Mouse (Mus musculus) cerebellum, adult 2 months (tissue): ENCODE results near the gene Dst. TPM values are rescaled to one million over a fixed set of nuclear protein-coding genes. Genes with fewer than 3 reads are reported as not detected.

ENCODE experiments used
- DNase-seq, 2 experiments: peaks; one replicate each; pipeline ENCODE4 v3.0.0; 2021
- H3K27ac ChIP-seq: fragments of 200-500 bp; 2 replicates; pipeline ENCODE4 v1.5.1; 2012; ENCODE audit warnings: low read length, control low read depth, inconsistent platforms; ENCODE audit not compliant: insufficient read depth
- H3K27me3 ChIP-seq: fragments of 200-500 bp; 2 replicates; pipeline ENCODE4 v1.6.1; 2012; ENCODE audit warnings: inconsistent platforms, mild to moderate bottlenecking, low read length, moderate library complexity; ENCODE audit not compliant: control insufficient read depth, insufficient read depth
- H3K4me1 ChIP-seq: fragments of 200-500 bp; 2 replicates; pipeline ENCODE4 v1.6.1; 2011; ENCODE audit warnings: low read length; ENCODE audit not compliant: control insufficient read depth, insufficient read depth
- H3K4me3 ChIP-seq: fragments of 200-500 bp; replicated peaks from 2 replicates; pipeline ENCODE3; 2011; ENCODE audit warnings: mild to moderate bottlenecking, low read depth, low read length, control low read depth; ENCODE audit not compliant: insufficient read depth
- CTCF ChIP-seq: fragments of 200-500 bp; IDR thresholded peaks from 2 replicates; pipeline ENCODE4 v1.5.1; 2011; ENCODE audit warnings: low read depth, mild to moderate bottlenecking, control low read depth, low read length, moderate library complexity, borderline replicate concordance; ENCODE audit not compliant: insufficient read depth
- POLR2A ChIP-seq: fragments of 200-500 bp; IDR thresholded peaks from 2 replicates; pipeline ENCODE4 v1.6.1; 2011; ENCODE audit warnings: low read length, control low read depth, borderline replicate concordance; ENCODE audit not compliant: insufficient read depth
- WGBS: fragments of 180-500 bp; shearing (Covaris S2); methylation state at CpG from one replicate; pipeline ENCODE4 v1.1.7; 2018; 5-methylcytosine and 5-hydroxymethylcytosine counted together
- polyA plus RNA-seq: library from polyadenylated mRNA; depleted of rRNA; stranded (reverse); fragments of >200 nt; gene quantifications from 2 replicates; pipeline ENCODE4 v1.2.3, GENCODE M21; 2012

Gene Dst
- polyA plus RNA-seq, 1 experiment: 148 TPM

GRCm38 (mm10) chr1:34218801-34219200, 310.8 kb downstream of the Dst start:
- WGBS: 60% methylated on average over 9 of the region's 9 CpGs
- no peaks in the 10 kb centered on the region for H3K27me3 ChIP-seq
- H3K27ac ChIP-seq: no peak overlapping the region
- DNase-seq: no peak
- no peak overlapping the region for H3K4me3 ChIP-seq
- no peak for TF ChIP-seq CTCF
- TF ChIP-seq POLR2A: no peak
- no peaks in the 10 kb centered on the region for H3K4me1 ChIP-seq

- Histone ChIP-seq H3K27me3 (no peaks in the 10 kb centered on the region), H3K4me3 (no peak overlapping the region), H3K4me1 (no peaks in the 10 kb centered on the region), H3K27ac (no peak overlapping the region)
- no peak for TF ChIP-seq POLR2A
- no peak for TF ChIP-seq CTCF
- DNase-seq: no peak
- 83% methylated on average over 11 of the region's 11 CpGs for WGBS
Observed at GRCm38 (mm10) chr1:34220094-34220601, 312.1 kb downstream of the Dst start.

- Histone ChIP-seq H3K27me3 (no peaks in the 10 kb centered on the region), H3K27ac (no peak overlapping the region), H3K4me1 (no peaks in the 10 kb centered on the region), H3K4me3 (no peak overlapping the region)
- DNase-seq: no peak
- no peak for TF ChIP-seq CTCF
- TF ChIP-seq POLR2A: no peak
- 92% methylated on average over 11 of the region's 11 CpGs for WGBS
Observed at GRCm38 (mm10) chr1:34223866-34224265, 315.8 kb downstream of the Dst start.

- 45% methylated on average over 8 of the region's 8 CpGs for WGBS
- DNase-seq: no peak
Observed at GRCm38 (mm10) chr1:34227676-34228075, 319.7 kb downstream of the Dst start.

GRCm38 (mm10) chr1:34231041-34231440, 323.0 kb downstream of the Dst start:
- DNase-seq: no peak
- TF ChIP-seq CTCF: no peak
- TF ChIP-seq POLR2A: no peak
- Histone ChIP-seq H3K27me3 (no peaks in the 10 kb centered on the region), H3K4me1 (peaks cover 3% of the 10 kb centered on the region; the same call in 1 of the 2 replicates), H3K27ac (no peak overlapping the region), H3K4me3 (no peak overlapping the region)
- WGBS: 37% methylated on average over 2 of the region's 2 CpGs

More at GRCm38 (mm10) chr1:34227676-34228075, 319.7 kb downstream of the Dst start:
- Histone ChIP-seq H3K27ac (no peak overlapping the region), H3K4me3 (no peak overlapping the region), H3K4me1 (0 out of 2 replicates have a peak, but pooled peaks cover 3% of the 10 kb centered on the region), H3K27me3 (no peaks in the 10 kb centered on the region)
- TF ChIP-seq CTCF: no peak
- no peak for TF ChIP-seq POLR2A

GRCm38 (mm10) chr1:34236254-34236723, 328.3 kb downstream of the Dst start:
- Histone ChIP-seq H3K27me3 (no peaks in the 10 kb centered on the region), H3K4me1 (peaks cover 4% of the 10 kb centered on the region), H3K27ac (no peak overlapping the region), H3K4me3 (peak overlapping the region; percentile 53)
- DNase-seq: peak; percentile 33 to 48
- TF ChIP-seq POLR2A (no peak), CTCF (no peak)
- WGBS: 3% methylated on average over 28 of the region's 28 CpGs

GRCm38 (mm10) chr1:34237211-34237610, 329.2 kb downstream of the Dst start:
- 0 out of 2 replicates have a peak overlapping the region, but pooled peaks have one; percentile 11 for H3K27ac ChIP-seq
- H3K4me1 ChIP-seq: peaks cover 4% of the 10 kb centered on the region
- TF ChIP-seq CTCF (no peak), POLR2A (no peak)
- WGBS: 56% methylated on average over 14 of the region's 14 CpGs
- no peaks in the 10 kb centered on the region for H3K27me3 ChIP-seq
- no peak for DNase-seq
- H3K4me3 ChIP-seq: no peak overlapping the region

- no peak for DNase-seq
- H3K27me3 ChIP-seq: no peaks in the 10 kb centered on the region
- no peak overlapping the region for H3K4me3 ChIP-seq
- 42% methylated on average over 12 of the region's 12 CpGs for WGBS
- H3K4me1 ChIP-seq: peaks cover 4% of the 10 kb centered on the region
- TF ChIP-seq POLR2A (no peak), CTCF (no peak)
- H3K27ac ChIP-seq: no peak overlapping the region
Observed at GRCm38 (mm10) chr1:34237689-34238091, 329.7 kb downstream of the Dst start.

GRCm38 (mm10) chr1:34238231-34238630, 330.2 kb downstream of the Dst start:
- 63% methylated on average over 6 of the region's 6 CpGs for WGBS
- TF ChIP-seq CTCF: no peak
- no peak for TF ChIP-seq POLR2A
- Histone ChIP-seq H3K27ac (no peak overlapping the region), H3K4me3 (no peak overlapping the region), H3K27me3 (no peaks in the 10 kb centered on the region), H3K4me1 (peaks cover 4% of the 10 kb centered on the region)
- no peak for DNase-seq
